13 mouse cellular contexts compared by ENCODE assay signal in the genomic region with DNA sequence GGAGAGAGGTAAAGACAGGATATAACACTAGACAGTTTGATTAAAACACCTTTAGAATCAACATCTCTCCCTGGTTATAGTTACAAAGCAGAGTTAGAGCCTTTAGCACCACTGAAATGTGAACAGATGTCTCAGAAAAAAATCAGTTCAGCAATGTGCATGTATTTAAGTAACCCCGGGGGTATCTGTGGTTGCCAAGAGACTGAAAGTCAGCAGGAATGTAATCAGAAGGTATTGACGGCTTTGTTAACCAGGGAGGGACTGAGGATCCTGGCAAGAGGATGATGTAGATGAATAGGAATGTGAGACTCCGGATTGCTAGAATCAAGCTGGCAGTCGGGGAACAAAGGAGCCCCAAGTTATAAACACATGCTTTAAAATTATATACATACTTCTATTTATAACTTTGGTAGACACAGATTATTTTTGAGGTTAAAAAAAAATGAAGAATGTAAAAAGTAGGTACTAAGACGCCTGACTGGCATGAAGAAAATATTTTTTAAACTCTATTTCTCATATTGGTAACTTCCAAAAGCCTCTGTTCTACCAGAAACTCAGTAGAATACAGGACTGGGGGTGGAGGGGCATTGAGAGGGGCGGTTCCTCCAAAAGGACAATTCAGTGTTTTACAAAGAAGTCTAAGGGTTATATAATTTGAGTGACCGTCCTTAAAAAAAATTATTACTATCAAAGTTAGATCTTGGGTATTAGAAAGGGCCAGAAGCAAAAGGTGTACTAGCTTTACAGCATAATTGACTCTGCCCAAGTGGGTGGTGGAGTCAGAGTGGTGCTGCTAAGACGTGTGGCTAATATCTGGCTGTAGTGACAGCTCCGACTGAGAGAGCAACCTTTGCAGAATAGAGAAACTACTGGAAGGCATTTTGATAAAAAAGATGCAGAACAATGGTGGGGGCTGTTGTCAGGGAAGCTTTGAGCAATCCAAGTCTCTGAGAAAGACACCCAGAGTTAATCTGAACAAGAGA.
DNase-seq lines count a peak whose midpoint lies in the region; ATAC-seq and TF ChIP-seq lines count a peak whose summit lies in the region.
"Had no signal": no experiment of that assay in that cellular context is flagged by ENCODE, and none has a peak within 500 bp of the region (broad histone marks: within the 10 kb centered on the region; RNA-seq: fewer than 3 reads in every experiment).

No protein-coding gene starts in this region.

- DNase-seq in heart, postnatal 4 days, result no peak
- peak; percentile 75 for DNase-seq in R1 (ENCODE audit: low read depth, low spot score)
- peak; percentile 10 for DNase-seq in fibroblast of lung, adult 2 months (ENCODE audit: low read depth)
- DNase-seq in left cerebral cortex, adult 2 months (ENCODE audit: extremely low spot score in 1 of 2, low spot score in 2 of 2), result no peak
- no peak for DNase-seq in frontal cortex, postnatal 36 days (ENCODE audit: low spot score in 2 of 2)
- DNase-seq in cerebellum, adult 18-20 months, result no peak
- DNase-seq: adrenal gland, adult 2 months; cerebellum, postnatal 36 days; thymus, adult 2 months had no signal

- intact Hi-C loops in left cerebral cortex, adult 2 months (cut with DNase I), result no loop called here

- H3K27ac ChIP-seq in heart, embryonic 14.5 days (replicated peaks in 1 of 2; ENCODE audit: control insufficient read depth in 1 of 2, insufficient read depth in 1 of 2, low read depth in 2 of 2, low read length in 2 of 2), result peak overlapping the region in 1 of 2 experiments; percentile 47; a peak in 1 of 4 replicates
- peak overlapping the region; percentile 55 for H3K27ac ChIP-seq in midbrain, embryonic 13.5 days
- H3K27ac ChIP-seq in left cerebral cortex, adult 2 months, result no peak overlapping the region
- H3K27ac ChIP-seq: liver, embryonic 15.5 days had no signal

- H3K9me3 ChIP-seq in heart, embryonic 14.5 days (ENCODE audit: control insufficient read depth, low read length), result no peaks in the 10 kb centered on the region
- H3K9me3 ChIP-seq in midbrain, embryonic 13.5 days, result no peaks in the 10 kb centered on the region
- H3K9me3 ChIP-seq: liver, embryonic 15.5 days had no signal

- no peaks in the 10 kb centered on the region for H3K36me3 ChIP-seq in heart, embryonic 14.5 days (ENCODE audit: control insufficient read depth, insufficient read depth, low read length)
- no peaks in the 10 kb centered on the region for H3K36me3 ChIP-seq in midbrain, embryonic 13.5 days
- H3K36me3 ChIP-seq: liver, embryonic 15.5 days had no signal

- WGBS in heart, embryonic 14.5 days, result 27% methylated on average over 9 of the region's 9 CpGs
- WGBS in midbrain, embryonic 13.5 days, result 13% methylated on average over 9 of the region's 9 CpGs

- H3K9ac ChIP-seq in heart, embryonic 14.5 days (ENCODE audit: low read length), result no peak overlapping the region
- H3K9ac ChIP-seq in midbrain, embryonic 13.5 days (replicated peaks), result no peak overlapping the region
- H3K9ac ChIP-seq: liver, embryonic 15.5 days had no signal

- no peaks in the 10 kb centered on the region for H3K27me3 ChIP-seq in heart, embryonic 14.5 days (ENCODE audit: control insufficient read depth, insufficient read depth, low read length)
- H3K27me3 ChIP-seq in midbrain, embryonic 13.5 days, result no peaks in the 10 kb centered on the region
- H3K27me3 ChIP-seq: CH12.LX; liver, embryonic 15.5 days had no signal

- no peak for TF ChIP-seq CTCF in left cerebral cortex, adult 2 months (IDR thresholded peaks at IDR 0.05)

- H3K4me2 ChIP-seq in heart, embryonic 14.5 days (ENCODE audit: low read length), result peak overlapping the region; percentile 23; the same call in 1 of the 2 replicates
- H3K4me2 ChIP-seq in midbrain, embryonic 13.5 days (replicated peaks), result no peak overlapping the region
- H3K4me2 ChIP-seq: liver, embryonic 15.5 days had no signal

- no peak for ATAC-seq in heart, embryonic 14.5 days (ENCODE audit: insufficient number of reproducible peaks, insufficient read depth, low FRiP score, low read depth)
- ATAC-seq in midbrain, embryonic 13.5 days, result peak; percentile 80

- no peak overlapping the region for H3K4me3 ChIP-seq in heart, embryonic 14.5 days (ENCODE audit: control insufficient read depth in 1 of 2, insufficient read depth in 1 of 2, low read depth in 1 of 2, low read length in 2 of 2)
- no peak overlapping the region for H3K4me3 ChIP-seq in midbrain, embryonic 13.5 days (replicated peaks)
- no peak overlapping the region for H3K4me3 ChIP-seq in left cerebral cortex, adult 2 months
- H3K4me3 ChIP-seq: liver, embryonic 15.5 days had no signal

- peaks cover 3 to 13% of the 10 kb centered on the region in 2 experiments; a peak in 3 of 4 replicates for H3K4me1 ChIP-seq in heart, embryonic 14.5 days (ENCODE audit: control insufficient read depth in 2 of 2, insufficient read depth in 2 of 2, low read length in 2 of 2)
- peaks cover 42% of the 10 kb centered on the region for H3K4me1 ChIP-seq in midbrain, embryonic 13.5 days (replicated peaks)
- H3K4me1 ChIP-seq: liver, embryonic 15.5 days had no signal

Comparison
In these comparisons a context has a peak if more than half of its experiments do, and no peak if none do; other contexts are left out.
1. DNase-seq: peak in R1 (single experiment) and fibroblast of lung, adult 2 months (single experiment); none in heart, postnatal 4 days (single experiment), left cerebral cortex, adult 2 months (0 of 2), frontal cortex, postnatal 36 days (0 of 2) and cerebellum, adult 18-20 months (0 of 2).